Mouse (Mus musculus): Measurements from ENCODE around the gene Epb41l3. TPM values are rescaled to one million over a fixed set of nuclear protein-coding genes. Genes with fewer than 3 reads are reported as not detected.
A peak's percentile ranks its signal among the peaks of the same experiment; 100 is the strongest.

The Epb41l3 gene
- total RNA-seq, 2 experiments from 2014 or later: 220 to 236 TPM

DNA sequence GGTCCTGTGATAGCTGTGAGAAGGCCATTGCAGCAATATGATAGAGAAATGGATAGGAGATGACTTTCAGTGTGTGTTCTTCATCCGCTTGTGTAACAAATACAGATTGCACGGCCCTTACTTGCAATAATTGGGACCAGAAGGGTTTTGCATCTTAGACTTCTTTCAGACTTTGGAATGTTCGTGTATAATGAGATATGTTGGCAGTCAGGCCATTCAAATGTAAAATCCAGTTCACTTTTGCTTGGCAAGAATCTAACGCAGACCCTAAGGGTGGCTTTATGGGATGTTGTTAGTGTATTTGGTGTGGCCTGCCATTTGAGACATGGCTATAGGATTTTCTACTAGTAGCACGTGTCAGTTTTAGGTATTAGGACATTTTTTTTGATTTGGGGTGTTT lies 102.5 kb downstream of the Epb41l3 start:
- no peak for DNase-seq (ENCODE audit: low spot score in 2 of 2)

DNA sequence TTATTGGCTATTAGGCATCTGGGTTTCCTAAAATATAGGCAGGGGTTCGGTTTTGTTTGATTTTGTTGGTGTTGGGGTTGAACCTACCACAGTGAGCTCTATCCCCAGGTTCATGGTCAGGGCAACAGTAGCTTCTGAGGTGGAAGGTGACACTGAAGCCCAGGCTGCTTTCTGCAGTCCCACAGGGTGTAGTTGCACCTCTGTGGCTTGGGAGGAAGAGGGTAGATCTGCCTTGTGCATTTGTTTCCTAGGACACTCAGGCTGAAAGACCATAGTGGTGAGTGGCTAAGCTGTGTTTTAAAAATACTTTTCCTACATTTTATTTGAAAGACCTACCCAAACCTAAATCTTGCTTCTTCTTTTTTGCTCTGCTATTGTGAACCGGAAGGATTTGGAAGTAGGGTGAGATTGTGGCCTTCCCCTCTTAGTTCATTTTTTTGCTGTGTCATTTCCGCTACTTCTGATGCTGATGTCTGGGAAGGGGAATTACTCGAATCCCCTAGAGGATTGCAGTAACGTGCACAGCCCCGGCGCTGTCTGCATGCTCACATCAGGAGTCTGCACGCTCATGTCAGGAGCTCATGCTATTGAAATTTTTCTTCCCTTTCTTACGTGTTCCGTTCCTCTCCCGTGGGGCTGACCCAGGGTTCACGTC lies 105.5 kb downstream of the Epb41l3 start:
- DNase-seq (ENCODE audit: low spot score in 2 of 2): no peak

DNA sequence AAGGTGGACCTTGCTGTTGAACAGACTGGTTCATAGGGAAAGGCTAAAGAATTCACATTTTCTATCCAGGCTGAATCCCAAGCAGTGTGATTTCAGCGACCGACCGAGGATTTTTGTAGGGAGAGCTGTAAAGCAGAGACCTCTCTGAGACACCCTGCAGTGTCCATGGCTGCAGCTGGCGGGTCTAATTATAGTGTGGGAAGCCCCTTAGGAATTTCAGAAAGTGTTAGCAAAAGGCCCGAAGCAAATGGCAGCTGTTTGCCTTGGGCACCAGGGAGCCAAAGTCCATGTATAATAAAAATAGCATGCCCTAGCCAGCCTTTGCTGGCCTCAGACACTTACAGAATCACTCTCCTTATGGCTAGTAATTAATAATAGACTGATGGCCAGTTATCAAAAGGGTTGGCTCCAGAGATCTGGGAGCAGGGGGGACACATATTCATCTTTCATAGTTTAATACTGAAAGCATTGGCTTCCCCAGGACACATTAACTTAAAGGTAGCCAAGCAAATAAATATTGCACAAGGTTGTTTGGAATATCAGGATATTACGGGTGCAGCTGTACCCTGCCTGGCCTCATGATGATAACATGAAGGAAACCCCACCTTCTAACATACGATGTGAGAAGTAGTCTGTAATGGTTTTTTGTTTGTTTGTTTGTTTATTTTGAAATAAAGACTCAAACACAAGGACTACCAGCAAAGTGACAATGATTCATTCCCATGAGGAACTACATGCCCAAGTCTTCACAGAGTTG lies 106.3 kb downstream of the Epb41l3 start:
- no peak for DNase-seq (ENCODE audit: low spot score in 2 of 2)

DNA sequence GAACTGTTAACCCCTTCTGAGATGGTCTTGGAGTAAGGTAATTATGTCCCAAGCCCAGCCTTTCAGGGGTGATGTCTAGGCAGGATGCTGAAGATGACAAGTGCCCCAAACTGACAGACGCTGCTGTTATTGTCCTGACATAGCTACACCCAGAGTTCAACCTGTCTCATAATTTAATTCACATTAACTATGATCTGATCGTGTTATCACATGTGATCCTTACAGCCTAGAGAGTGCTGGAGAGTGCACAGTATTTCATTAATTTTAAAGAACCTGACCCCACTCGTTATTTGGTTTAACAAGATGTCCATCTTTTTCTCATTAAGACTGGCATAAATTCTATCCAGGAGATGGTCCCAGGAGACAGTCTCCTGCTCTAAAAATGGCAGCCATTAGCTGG lies 112.3 kb downstream of the Epb41l3 start:
- DNase-seq (ENCODE audit: low spot score in 2 of 2): no peak

DNA sequence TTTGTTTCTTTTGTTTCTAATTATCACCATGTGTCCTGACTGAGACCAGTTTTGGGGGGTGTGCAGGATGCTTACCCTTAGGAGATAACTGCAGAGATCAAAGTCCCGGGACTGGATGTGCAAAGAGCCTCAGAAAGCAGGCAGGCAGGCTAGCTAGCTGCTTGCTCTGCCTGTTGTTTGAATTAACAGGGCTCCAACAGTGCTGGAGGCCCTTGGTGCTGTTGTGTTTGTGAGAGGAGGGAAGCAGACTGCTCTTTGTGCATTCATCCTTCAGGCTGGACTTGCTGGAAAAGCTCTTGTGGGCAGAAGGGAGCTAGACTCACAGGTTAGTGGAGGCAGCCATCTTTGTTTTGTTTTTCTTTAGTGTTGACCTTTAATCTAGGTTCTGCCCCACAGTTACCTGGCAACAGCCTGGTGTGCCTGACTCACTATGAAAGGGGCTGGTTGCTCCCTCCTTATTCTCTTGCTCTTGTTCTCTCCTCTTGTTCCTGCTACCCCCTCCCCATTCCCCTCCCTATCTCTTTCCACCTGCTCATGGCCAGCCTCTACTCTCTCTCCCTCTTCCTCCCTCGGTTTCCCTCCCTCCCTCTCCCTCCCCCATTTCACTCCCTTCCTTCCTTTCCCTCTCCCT lies 117.5 kb downstream of the Epb41l3 start:
- DNase-seq (ENCODE audit: low spot score in 2 of 2): no peak

DNA sequence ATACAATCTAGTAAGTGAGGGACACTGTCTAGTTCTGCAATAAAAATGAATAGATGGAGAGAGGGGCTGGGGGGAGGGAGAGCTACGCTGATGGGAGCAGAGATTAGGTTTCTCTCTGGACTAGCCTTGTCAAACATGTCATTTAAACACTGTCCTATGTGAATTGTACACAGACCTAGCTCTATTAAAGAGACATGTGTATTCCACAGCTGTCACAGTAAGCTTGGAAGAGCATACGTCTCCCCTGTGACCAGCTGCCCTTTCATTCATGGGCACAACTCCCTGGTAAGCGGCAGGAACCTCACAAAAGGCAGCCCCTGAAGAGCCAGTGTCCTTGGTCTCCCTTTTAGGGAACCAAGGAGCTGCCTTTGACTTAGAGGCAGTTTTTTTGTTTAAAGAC lies 119.1 kb downstream of the Epb41l3 start:
- DNase-seq (ENCODE audit: low spot score in 2 of 2): no peak

DNA sequence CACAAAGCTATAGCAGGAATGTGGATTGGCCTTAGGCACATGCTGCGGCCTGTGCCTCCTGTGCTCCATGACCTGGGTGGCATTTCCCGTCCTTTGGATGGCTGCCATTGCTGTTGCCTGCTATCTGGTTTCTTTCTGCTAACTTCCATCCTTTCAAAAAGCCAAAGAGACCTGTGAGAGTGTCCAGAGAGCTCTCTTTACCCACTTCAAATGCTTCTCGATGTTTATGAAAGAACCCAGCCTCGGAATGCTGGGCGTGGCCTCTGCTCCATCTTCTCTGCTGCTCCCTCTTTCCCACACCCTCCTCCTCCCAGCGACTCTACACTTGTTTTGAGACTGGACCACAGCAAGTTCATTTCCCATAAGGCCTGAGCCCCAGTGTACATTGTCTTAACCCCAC lies 120.3 kb downstream of the Epb41l3 start:
- no peak for DNase-seq (ENCODE audit: low spot score in 2 of 2)

DNA sequence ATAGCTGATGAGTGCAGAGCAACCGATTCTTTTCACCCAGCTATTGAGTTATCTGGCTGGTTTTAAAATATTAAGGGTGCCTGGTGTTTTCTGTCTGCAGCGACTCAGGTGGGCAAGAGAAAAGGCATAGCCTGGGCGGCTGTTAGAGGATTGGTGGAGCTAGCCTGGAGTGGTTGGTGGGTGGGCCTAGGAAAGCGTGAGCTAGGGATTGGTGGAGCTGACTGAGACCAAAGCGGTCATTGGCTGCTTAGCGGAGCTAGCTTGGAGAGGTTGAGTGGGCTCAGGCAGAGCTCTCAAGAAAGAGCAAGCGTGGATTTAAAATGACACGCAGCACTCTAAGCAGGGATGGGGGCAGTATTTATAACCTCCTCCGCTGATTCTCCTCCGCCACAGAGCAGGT lies 121.2 kb downstream of the Epb41l3 start:
- DNase-seq (ENCODE audit: low spot score in 2 of 2): peak; percentile 34 to 60

DNA sequence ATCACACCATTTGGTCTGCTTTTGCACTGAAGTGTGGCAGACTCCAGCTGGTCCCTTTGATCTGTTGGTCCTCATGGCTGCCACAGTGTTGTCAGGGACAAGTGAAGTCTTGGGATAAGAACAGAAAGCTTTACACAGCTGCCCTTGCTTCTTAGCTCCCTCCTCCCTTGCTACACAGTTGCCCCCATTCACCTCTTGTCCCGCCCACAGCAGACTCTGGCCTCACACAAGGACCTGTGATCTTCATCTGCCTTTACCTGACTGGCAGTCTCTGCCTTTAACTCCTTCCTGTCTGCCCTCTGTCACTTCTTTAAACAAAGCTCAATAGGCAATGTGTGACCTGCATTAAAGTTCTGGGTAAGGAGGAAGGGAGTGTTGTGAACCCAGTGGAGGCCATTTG lies 123.3 kb downstream of the Epb41l3 start:
- no peak for DNase-seq (ENCODE audit: low spot score in 2 of 2)

DNA sequence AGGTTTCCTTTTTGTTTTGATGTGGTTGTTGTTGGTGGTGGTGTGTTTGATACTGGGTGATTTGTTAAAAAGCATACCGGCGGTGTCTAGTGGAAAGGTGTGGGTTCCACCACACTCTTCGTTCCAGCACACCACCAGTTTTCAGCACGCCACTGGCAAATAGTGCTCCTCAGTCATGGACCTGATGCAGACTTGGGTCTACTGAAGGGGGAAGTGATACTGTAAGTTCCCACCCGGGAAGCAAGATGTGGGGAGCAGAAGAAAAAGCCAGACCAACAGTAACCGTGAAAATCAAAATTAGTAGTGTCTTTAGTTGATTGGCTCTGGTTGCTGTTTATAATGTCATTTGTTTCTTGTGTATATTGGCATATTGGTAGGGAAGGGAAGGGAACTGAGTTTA lies 124.3 kb downstream of the Epb41l3 start:
- no peak for DNase-seq (ENCODE audit: low spot score in 2 of 2)

DNA sequence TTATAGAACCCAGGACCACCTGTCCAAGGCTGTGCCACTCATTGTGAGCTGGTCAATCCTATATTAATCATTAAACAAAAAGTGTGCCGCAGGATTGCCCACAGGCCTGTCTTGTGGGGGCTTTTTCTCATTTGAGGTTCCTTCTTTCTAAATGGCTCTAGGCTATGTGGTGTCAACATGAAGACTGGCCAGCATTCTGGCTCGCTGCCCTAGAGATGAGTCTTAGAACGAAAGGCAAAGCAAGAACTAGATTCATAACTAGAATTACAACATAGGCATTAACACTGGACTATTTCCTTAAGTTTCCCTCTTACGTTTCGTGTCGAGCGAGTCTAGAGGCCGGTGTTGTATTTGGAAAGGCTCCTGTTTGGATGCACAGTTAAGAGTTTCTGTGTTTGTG lies 125.5 kb downstream of the Epb41l3 start:
- DNase-seq (ENCODE audit: low spot score in 2 of 2): no peak

DNA sequence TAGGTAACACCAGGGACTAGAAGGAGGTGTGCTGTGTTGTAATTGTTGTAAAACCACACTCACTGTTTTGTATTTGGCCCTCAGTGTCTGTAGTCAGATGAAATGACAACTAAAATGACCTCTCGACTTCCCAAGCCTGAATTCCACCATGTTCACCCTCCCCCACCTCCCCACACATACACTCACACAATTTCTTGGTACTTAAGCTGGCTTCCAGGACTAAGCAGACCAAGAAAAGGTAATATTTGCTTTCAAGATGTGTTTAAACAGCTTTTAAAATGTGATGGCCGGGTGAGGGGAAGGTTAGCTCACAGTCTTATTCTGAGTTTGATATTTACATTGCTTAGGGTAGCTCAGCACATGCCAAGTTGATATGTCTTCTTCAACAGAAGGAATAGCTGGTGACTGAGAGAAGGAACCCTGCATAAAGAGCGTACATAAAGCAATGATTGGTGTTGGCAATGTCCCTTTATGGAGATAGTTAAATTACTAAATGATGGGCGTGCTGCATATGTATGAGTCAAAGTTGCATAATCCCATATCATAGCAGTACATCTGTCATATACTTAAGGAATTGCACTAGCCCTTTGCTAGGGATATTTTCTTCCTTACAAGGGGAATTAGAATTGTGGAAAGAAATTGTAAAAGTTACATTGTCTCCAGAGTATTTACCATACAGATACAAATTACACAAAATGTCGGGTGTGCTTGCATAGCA lies 130.0 kb downstream of the Epb41l3 start:
- DNase-seq (ENCODE audit: low spot score in 2 of 2): no peak

DNA sequence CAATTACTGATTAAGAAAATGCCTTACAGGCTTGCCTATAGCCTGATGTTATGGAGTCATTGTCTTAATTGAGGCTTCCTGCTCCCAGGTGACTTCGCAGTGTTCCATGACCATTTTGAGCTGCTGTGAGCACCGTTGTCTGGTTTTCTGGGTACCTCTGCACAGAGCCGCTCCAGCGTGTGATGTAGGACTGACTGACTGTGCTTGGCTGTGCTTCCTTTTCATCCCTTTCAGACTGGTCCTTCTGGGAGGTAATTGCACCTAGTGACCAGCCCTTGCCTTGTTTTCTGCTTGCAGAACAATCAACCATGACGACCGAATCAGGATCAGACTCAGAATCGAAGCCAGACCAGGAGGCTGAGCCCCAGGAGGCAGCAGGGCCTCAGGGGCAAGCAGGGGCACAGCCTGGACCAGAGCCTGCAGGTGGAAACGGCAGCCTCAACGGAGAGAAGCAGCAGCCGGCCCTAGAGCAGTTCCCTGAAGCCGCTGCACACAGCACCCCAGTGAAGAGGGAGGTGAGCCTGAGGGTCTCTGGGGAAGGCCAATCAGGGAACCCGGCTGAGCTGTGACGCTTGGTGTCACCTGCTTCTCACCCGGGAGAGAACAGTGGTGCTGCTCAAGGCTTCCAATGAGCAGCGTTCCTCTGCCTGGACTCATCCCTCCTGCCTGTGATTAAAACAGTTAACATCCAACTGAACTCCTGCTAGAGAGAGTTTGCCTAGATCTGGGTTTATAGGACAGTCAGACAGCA lies 132.3 kb downstream of the Epb41l3 start:
- DNase-seq (ENCODE audit: low spot score in 2 of 2): no peak

DNA sequence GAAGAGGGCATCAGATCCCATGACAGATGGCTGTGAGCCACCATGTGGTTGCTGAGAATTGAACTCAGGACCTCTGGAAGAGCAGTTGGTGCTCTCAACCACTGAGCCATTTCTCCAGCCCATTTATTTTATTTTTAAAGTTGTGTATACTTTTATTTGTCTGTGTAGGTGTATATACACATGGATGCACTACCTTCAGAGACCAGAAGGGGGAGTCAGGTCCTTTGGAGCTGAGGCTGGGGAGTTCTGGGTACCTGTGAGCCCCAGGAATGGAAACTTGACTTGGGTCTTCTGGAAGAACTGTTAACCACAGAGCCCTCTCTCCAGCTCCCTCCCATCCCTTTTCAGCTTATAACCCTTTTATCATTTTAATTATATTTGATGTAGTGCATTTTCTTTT lies 135.6 kb downstream of the Epb41l3 start:
- DNase-seq (ENCODE audit: low spot score in 2 of 2): no peak

DNA sequence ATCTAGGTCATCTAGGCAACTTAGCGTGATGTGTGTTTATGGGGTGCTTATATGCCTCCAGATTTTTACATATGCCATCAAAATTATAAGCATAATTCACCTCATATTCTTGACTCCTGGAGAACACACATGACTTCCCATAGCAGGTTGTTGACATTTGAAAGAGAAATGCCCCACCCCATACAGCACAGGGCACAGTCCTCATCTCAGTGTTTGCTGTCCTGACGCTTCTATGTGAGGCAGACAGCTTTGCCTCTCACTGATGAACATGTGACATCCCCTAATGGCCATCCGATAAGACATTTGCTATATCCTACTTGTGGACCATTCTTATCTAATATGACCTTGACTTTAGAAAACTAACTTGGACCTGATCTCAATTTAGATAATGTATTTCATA lies 140.6 kb downstream of the Epb41l3 start:
- no peak for DNase-seq (ENCODE audit: low spot score in 2 of 2)

DNA sequence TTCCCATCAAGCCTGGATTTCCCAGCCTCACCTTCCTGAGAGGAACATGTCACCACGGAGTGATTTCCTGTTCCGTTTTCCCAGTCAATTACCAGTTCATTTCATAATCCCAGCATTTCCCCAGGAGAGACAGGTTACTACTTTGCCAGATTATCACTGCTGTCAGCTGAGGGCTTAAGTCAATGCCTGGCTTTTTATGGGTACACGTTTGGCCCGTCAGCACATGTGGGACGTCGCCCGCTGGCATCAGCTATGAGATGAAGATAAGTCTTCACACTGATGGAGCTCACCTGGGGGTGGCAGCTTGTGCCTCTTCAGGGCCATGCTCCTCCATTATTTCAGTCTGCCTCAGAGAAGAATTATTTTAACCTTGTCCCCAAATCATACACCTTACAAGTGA lies 145.4 kb downstream of the Epb41l3 start:
- no peak for DNase-seq (ENCODE audit: low spot score in 2 of 2)

DNA sequence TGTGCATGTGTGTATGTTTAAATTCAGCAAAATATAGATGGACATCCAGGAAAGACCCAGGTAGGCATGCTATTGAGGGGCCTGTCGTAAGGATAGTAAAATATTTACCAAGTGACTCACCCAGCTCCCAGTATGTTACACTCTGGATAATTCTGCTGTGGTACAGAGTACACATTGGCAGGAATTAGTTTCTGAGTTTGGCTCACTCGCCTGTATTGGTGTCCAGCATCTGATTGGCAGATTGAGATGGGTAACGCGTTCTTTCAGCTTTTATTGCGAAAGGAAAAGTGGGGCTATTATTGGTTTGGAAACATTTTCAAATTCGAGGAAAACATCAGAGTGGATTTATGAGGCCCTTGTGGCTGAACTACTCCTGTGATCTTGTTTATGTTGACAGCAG lies 145.9 kb downstream of the Epb41l3 start:
- DNase-seq (ENCODE audit: low spot score in 2 of 2): no peak

DNA sequence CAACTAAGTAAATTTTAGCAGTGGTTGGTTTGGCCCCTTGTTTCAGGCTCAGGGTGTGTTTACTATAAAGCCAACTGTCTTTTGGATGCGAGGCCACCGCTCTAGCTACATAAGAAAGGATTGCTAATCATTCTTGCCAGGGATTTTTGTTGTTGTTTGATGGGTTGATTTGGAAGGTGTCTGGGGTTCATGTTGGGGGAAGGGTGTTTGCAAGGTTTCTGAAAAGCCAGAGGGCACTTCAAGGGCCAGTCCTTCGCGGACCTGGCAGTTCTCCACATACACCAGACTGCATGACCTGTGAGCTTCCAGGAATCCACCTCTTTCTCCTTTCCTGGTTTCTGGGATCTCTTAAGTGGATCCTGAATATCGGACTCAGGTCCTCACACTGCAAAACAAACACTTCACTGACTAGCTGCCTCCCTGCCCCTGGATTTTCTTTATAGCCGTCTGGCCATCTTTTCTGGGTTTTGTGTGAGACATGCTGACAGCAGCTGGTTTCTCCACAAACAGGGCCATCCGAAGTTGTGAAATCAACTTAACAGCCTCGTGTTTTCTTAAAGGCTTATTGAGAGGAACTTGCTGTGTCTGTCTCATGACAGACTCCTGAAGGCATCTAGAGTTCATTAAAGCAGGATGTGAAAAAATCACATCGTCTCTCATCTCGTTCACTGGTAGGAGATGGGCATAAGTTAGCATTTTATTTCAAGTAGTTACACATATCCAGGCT lies 146.6 kb downstream of the Epb41l3 start:
- no peak for DNase-seq (ENCODE audit: low spot score in 2 of 2)

DNA sequence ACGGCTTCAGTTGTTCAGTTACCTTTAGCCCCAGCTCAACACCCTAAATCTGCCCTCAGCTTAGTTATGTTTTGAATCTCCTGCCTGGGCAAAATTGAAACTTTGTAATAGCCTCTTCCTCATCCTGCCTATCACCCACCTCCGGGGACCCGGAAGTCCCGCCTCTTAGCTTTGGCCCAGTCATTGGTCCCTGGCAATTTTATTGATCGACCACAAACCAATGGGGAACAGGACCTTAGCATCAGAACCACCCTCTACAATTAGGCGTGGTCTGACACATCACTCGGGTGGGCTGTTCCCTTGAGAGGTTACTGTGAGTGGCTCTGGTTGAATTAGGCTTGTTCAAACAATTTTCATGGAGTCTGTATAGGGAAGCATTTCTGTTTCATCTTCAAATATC lies 150.5 kb downstream of the Epb41l3 start:
- no peak for DNase-seq (ENCODE audit: low spot score in 2 of 2)

DNA sequence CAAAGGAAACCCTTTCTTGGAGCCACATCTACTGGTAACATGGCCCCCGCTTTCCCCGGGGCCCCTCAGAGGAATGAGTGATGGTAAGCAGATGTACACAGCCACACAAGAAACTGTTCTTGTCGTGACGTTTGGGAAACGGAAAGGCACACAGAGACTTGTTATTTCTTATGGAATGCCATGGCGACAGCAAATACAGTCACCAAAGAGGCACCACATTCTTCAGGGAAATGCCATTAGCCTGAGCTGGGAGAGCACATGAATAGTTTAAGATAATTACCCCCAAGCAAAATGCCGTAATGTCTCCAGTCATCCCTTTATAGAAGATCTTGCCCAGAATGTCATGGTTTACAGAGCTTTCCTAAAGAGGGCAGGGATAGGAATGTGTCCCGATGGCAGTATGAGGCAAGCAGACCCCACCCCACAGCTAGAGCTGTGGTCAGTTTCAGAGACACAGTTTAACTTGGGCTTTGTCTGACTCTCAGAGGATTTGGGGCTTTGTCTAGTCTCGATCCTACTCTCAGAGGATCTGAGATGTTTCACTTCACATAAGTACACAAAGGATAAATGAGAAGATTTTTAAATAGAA lies 152.0 kb downstream of the Epb41l3 start:
- DNase-seq (ENCODE audit: low spot score in 2 of 2): no peak

Data from left cerebral cortex, adult 18-20 months (tissue).